Mouse (Mus musculus) ES-E14 (cell line): ENCODE data around the gene Hist2h2aa1.

Source experiments
- CHD2 ChIP-seq: IDR thresholded peaks from 2 replicates; pipeline ENCODE4 v1.6.1; 2014; ENCODE audit warnings: mild to moderate bottlenecking, low read depth, low read length, inconsistent platforms
- HCFC1 ChIP-seq: IDR thresholded peaks from 2 replicates; pipeline ENCODE4 v1.6.1; 2012; ENCODE audit warnings: low read length, inconsistent platforms, borderline replicate concordance; ENCODE audit not compliant: insufficient read depth
- MAFK ChIP-seq: IDR thresholded peaks from 2 replicates; pipeline ENCODE4 v1.6.1; 2014; ENCODE audit warnings: mild to moderate bottlenecking, low read depth, low read length, inconsistent platforms; ENCODE audit not compliant: insufficient read depth
- ZC3H11A ChIP-seq: IDR thresholded peaks from 2 replicates; pipeline ENCODE4 v1.6.1; 2012; ENCODE audit warnings: low read depth, mild to moderate bottlenecking, inconsistent platforms, low read length, borderline replicate concordance
- ZNF384 ChIP-seq: IDR thresholded peaks from 2 replicates; pipeline ENCODE4 v1.6.1; 2012; ENCODE audit warnings: low read depth, low read length, inconsistent platforms

GRCm38 (mm10) chr3:96266132-96266710 is 20.9 kb downstream of the Hist2h2aa1 start:
- no peak for TF ChIP-seq ZNF384
- no peak for TF ChIP-seq ZC3H11A
- no peak for TF ChIP-seq MAFK
- TF ChIP-seq CHD2: no peak
- TF ChIP-seq HCFC1: no peak
